Mouse (Mus musculus) cerebellum, adult 18-20 months (tissue): ENCODE results near the gene Ccr9.
"Not testable (repeated sequence)": the region's sequence is repeated elsewhere in the genome, so short reads cannot be mapped to it uniquely, and the experiment has no call there.

ENCODE experiments used
- DNase-seq, 2 experiments: peaks; one replicate each; pipeline ENCODE4 v3.0.0; 2021

Gene Ccr9

GRCm38 (mm10) chr9:123717186-123718008 is 39.2 kb downstream of the Ccr9 start, which contains the start of gene Lztfl1:
TSS of gene Lztfl1 (minus strand) at chr9:123717697.
- DNase-seq: peak; percentile 93 to 98

DNA sequence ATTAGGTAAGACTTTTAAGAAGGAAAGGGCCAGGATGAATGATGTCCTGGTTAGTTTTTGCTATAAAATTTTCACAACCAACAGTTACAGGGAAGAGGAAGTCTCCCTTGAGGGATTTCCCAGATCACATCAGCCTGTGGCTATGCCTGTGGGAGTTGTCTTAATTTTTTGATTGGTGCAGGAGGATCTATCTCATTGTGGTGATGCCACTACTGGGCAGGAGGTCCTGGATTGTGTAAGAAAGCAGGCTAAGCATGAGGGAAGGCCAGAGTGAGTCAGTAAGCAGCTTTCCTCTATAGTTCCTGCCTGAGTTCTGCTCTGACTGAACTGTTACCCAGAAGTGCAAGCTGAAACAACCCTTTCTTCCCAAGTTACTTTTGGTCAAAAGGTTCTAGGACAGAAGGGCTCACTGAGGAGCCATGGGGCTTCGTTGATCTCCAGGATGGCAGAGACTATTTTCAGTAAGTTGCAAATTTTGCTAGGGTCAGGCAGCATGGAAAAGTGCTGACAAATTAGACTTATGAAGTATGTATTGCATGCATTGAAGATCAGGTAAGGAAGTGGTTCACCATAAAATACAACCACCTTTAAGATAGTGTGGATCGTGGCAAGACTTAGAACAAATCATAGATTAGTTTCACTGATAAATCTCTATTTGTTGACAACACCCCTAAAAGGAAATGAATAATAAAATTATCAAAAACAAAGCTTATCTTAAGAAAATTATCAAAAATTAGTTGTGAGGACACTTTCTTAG is 44.7 kb downstream of the Ccr9 start:
- DNase-seq: no peak

- DNase-seq: no peak
Measured at GRCm38 (mm10) chr9:123731271-123731670, 53.0 kb downstream of the Ccr9 start.

DNA sequence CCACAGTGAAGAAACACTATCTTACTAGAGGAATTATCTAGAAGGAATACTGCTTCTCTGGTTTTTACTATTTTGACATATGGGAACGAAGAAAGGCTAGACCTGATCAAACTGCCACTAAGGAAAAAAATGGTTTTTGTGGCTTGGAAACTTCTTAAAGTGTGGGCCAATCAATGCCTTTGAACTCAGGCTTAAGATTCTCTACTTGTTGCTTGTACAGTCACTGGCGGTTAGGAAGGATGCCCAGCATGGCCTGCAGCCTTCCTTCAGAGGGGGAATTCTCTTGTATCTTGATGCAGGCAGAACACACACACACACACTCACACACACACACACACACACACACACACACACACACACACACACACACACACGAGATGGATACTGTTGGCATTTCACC is 55.9 kb downstream of the Ccr9 start:
- no peak for DNase-seq

- no peak for DNase-seq
Measured at GRCm38 (mm10) chr9:123740799-123741198, 62.6 kb downstream of the Ccr9 start.

GRCm38 (mm10) chr9:123749687-123750086 is 71.4 kb downstream of the Ccr9 start:
- DNase-seq: not testable (repeated sequence)

DNA sequence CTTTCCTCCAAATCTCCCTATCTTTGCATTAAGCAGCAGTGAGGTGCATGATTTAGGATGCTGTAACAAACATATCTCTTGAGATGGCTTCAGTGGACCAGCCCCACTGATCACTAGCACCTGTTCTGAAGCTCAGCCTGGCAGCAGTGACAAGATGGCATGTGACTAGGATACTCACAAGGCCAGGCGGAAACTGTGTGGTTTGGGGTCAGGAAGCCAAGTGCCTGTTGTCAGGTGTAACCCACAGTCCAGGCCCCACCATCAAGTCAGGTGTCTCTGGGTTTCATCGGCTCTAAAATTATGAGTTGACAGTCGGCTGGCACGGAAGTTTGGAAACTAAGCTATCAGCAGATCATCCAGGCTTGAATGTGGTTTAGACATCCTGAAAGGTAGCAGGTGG is 76.1 kb downstream of the Ccr9 start:
- no peak for DNase-seq

DNA sequence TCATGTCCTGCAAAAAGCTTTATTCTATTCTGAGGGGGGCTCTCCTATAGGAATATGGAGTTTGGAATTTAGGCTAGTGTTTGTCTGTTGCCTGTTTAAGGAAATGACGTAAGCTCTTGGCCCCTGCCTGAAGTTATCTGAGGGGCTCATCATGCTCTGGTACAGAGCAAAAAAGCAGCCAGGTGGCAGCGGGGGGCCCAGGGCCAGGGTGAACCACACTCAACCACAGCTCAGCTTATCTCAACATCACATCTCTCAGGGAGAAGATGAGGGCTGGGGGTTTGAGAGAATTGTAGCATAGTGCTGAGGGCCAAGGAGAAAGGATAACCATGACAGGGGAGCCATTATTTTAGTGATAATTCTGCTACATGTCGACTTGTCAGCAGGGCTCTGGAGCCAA is 78.5 kb downstream of the Ccr9 start:
- no peak for DNase-seq

- no peak for DNase-seq
Measured at GRCm38 (mm10) chr9:123757326-123757725, 79.1 kb downstream of the Ccr9 start.

DNA sequence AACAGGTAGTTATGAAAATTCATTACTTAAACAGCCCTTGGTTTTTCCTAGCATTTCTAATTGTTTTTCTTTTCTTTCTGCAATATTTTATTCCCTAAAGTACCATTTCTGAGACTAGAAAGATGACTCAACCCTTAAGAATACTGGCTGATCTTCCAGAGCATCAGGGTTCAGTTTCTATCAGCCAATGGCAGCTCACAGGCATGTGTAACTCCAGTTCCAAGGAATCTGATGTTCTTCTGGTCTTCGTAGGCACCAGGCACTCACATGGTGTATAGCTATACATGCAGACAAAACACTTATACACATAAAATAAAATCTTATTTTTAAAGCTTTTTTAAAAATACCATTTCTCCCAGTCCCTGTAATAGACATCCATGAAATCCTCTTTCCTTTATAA is 79.9 kb downstream of the Ccr9 start:
- DNase-seq: no peak

DNA sequence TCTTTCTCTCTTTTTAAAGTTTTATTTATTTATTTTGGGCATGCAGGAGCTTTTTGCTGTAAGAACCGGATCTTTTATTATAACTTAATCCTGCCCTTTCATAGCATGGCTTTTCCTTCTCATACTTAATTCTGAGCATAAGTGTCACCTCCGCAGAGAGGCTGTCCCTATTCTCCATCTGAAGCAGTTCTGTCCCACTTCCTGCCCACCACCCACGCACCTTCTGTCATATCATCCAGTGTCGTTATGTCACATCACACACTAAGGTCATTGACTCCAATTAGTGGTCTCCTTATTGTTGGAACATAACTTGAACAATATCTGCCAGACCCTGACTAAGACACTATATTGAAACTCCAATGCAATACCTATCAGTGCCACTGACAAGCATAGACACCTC is 80.4 kb downstream of the Ccr9 start:
- no peak for DNase-seq

DNA sequence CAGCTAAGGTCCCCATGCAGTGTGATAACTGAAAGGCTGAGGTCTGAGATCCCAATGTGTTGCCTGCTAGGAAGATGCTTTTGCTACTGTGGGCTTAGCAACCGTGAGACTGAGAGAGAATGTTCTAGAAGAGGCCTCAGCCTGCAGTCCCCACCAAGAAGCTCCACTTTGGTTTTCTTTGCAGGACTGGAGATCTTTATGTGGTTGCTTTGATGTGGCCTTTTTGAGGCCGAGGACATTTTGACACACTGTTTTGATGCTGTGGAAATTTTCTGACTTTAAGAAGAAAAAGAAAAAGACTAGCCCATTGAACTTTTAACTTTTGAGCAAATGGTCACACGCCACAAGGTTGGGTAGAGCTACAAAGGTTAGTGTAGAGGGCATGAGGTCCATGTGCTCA is 82.6 kb downstream of the Ccr9 start:
- DNase-seq: no peak

DNA sequence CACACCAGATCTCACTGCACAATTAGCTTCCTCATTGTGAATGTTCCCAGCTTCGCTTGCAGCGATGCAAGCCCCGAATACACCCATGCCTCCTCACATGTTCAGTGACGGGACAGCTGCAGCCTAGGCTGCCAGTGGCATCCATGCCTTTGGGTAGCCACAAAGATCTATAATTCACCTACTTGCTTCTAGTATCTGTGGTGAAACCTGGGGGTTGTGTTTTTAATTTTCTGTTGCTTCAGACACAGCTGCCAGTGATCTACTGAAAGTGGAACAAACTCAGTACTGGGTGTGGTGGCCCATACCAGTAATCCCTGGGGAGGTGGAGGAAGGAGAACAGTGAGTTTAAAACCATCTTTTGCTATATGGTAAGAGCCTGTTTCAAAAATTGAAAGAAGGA is 84.6 kb downstream of the Ccr9 start:
- DNase-seq: no peak

DNA sequence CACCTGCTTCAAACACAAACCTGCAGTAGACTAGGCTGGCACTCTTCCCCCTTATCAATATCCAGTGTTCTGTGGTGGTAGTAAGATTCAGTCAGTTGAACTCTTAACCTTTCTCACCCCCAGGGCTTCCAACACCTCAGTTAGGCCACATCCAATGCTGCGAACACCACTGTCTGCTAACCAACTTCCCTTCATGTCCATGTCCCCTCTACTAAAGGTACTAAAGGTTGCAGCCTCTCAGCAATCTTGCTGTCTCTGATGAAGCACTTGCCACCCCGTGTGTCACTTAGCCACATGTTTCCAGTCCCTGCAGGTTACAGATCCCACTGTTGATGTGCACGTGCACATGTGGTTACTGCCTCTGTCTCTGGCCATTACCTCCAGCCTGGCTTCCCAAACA is 85.5 kb downstream of the Ccr9 start:
- DNase-seq: no peak

DNA sequence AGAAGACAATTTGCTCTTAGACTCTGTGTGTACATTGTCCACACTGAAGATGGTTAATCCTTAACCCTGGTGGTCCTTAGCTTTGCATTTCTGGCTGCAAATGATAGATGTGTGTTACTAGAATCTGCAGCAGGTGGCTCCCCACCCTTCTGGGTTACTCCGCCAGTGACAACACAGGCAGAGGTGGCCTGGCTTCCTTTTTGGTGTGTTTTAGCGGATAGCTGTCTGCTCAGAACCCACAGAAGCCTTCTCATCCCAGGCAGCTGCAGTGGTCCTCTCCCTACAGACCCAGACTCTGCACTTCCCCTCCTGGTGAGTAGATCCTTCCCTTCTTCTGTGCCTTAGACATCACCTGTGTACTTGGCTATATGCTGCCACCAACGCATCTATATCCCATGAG is 88.8 kb downstream of the Ccr9 start:
- DNase-seq: no peak

DNA sequence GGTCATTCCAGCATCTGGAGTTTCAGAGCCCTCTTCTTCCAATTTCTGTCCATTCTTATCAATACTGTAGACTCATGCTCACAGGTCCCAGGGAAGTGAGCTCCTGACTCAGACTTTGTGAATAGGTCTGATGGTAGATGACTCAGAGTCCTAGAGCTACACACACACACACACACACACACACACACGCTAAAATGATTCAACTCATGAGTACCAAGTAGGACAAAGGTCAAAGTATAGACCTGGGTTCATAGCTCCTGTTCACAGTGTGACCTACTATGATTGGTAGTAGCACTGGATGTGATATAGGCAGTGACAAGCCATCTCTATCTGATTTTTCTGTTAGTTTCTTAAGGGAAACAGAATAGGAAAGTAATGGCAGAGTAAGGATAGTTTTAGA is 90.2 kb downstream of the Ccr9 start:
- DNase-seq: no peak

GRCm38 (mm10) chr9:123769532-123769931 is 91.3 kb downstream of the Ccr9 start:
- no peak for DNase-seq

DNA sequence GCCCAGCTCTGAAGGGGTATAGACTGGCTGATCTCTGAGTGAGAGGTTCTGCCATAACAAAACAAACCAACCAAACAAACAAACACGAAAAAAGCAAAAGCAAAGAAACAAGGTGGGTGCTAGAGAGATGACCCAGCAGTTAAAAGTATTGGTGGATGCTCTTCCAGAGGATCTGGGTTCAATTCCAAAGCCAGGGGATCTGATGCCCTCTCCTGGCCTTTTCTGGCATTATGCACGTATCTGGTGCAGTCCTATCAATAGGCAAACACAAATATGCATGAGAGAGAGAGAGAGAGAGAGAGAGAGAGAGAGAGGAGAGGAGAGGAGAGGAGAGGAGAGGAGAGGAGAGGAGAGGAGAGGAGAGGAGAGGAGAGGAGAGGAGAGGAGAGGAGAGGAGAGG is 95.1 kb downstream of the Ccr9 start:
- DNase-seq: not testable (repeated sequence)

DNA sequence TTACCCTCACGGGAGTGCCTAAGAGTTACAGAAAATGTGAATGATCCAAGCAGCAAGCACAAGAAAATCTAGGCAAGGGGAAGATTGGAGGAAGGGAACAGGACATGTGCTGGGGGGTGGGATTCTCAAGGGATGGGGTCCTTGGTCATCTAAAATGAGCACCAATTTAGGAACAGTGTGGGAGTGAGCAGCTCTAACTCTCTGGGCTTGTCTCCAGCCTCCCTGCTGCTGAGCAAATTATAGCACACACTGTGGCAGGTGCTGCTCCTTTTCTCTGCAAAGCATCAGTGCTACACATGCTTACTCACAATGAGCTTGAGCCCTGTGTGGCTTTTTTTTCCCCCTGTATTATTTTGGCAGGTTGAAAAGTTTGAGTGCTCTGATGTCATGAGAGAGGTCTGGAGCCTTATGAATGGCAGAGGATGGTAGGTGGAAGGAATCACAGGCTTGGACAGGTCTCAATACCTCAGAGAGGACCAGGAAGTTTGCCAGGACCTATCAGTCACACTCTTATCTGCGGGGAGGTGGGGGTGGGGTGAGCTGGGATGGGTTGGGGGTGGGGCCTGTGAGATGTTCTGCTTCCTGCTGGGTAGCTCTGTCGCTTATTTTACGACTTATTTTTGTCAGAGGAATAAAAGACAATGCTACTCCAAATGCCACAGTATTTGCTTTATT is 110.8 kb downstream of the Ccr9 start:
- no peak for DNase-seq

- DNase-seq: peak; percentile 29 to 31
Measured at GRCm38 (mm10) chr9:123796174-123796573, 117.9 kb downstream of the Ccr9 start.

GRCm38 (mm10) chr9:123801527-123801926 is 123.3 kb downstream of the Ccr9 start:
- DNase-seq: no peak

- DNase-seq: no peak
Measured at GRCm38 (mm10) chr9:123802421-123802820, 124.2 kb downstream of the Ccr9 start.

DNA sequence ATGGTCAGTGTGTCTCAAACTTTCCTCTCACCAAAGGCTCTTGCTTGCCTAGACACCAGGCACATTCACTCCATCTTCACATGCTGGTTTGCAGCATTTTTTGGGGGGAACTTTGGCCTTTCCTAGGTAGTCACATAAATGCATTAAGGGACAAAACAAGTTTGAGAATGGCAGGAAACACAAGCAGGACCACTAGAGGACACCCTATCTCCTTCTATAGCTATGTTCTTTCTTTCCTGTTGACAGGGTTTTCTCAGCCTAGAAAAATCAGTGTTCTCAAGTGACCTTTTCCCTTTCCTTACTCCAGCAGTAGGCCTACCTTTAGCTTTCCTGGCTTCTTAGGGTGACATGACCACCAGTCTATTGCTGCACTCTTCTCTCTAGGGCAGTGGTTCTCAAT is 124.7 kb downstream of the Ccr9 start:
- DNase-seq: no peak

GRCm38 (mm10) chr9:123805241-123805640 is 127.0 kb downstream of the Ccr9 start:
- no peak for DNase-seq
